Mouse (Mus musculus): Measurements from ENCODE around the gene Prpsap1. TPM values are rescaled to one million over a fixed set of nuclear protein-coding genes. Genes with fewer than 3 reads are reported as not detected.
"Not testable (repeated sequence)": the region's sequence is repeated elsewhere in the genome, so short reads cannot be mapped to it uniquely, and the experiment has no call there.

Gene Prpsap1
- total RNA-seq, 2 experiments from 2014 or later, result 30.9 to 34.6 TPM

DNA sequence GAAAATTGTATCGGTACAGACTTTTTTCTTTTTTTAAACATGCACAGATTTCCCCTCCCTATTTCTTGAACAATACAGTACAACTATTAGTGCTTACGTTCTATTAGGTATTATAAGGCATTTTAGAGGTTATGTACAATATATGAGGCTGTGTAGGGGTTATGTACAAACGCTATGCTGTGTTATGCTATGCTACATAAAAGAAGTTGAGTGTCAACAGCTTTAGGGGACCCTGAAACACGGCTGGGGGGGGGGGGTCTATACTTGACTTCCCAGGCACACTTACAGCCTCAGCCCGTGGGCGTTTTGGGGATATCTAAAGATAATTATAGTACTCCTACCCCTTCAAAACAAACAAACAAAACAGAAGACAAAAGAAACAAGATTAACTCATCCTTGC is 61.9 kb downstream of the Prpsap1 start:
- intact Hi-C loops (cut with DNase I), result no loop called here
- no peak for DNase-seq

- intact Hi-C loops (cut with DNase I), result no loop called here
- no peak for DNase-seq
Observed at GRCm38 (mm10) chr11:116431428-116432077, 62.4 kb downstream of the Prpsap1 start.

GRCm38 (mm10) chr11:116430723-116431427 is 63.1 kb downstream of the Prpsap1 start:
- no peak for DNase-seq
- intact Hi-C loops (cut with DNase I), result no loop called here

DNA sequence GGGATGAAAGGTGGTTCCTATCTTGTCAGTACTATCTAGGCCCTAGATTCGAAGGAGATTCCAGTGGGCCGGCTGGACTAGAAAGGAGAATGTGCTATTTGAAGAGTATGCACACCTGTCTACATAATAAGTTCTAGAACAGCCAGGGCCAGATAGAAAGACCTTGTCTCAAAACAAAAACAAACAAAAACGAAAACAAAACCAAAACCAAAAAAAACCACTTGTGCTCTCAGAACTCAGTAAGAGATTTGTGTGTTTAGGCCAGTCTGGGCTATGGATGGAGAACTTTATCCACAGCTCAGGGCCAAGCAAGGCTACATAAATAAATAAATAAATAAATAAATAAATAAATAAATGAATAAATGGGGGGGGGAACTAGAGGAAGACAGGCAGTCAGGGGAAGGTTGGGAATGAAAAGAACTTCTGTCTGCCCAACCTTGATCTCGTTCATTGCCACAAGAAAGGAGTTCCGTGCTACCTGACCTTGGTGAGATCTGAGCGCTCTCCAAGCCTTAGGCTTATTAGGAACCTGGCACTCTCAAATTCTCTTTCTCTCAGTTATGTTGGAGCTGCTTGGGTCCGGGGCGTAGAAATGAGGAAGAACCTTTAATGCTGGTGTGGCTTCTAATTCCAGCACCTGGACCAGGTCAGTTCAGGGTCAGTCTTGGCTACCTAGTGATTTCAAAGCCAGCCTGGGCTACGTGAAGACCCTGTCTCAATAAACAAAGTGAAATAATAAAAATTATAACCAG is 64.0 kb downstream of the Prpsap1 start:
- intact Hi-C loops (cut with DNase I), result no loop called here
- DNase-seq, result no peak

DNA sequence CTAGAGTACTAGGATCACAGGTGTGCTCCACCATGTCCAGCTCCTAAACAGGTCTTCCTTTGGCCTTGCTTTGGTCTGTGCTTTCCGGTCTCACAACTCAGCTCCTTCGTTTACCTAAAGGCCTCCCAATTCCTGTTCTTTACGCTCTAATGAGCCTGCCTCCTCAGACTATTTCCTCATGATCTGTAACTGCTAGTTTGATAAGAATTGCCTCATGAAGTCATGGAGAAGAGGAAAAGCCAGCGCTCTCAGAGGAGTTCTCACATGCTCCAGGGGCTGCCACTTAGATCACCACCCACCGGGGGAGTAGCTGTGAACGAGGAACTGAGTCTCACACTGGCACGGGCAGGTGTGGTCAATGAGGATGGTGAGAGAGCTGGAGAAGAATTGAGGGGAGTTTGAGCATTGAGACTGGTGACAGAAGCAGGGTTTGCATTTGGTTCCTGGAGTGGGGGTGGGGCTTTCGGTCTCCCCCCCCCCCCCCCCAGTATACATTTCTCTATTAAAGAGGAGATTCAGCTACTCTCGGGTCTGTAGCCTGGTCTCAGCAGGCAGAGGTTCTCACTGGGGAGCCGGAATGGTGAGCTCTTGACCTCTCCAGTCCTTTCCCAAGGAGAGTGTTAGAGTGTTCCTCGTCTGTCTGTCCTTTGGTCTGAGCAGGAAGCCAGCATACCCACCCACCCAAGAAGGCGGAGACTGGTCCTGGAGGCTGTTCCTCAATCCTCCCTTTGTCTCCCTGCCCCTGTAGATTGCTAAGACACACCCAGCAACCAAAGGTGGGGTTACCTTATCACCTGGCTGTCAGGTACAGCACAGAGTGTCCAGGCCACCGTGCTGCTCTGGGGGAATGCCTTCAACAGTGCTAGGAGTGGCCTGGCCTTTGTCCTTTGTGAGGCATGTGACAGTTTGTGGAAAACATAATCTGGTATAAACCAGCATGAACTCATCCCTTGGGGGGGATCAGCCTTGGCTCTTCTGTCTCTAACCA is 64.8 kb downstream of the Prpsap1 start:
- intact Hi-C loops (cut with DNase I), result no loop called here
- DNase-seq, result no peak

DNA sequence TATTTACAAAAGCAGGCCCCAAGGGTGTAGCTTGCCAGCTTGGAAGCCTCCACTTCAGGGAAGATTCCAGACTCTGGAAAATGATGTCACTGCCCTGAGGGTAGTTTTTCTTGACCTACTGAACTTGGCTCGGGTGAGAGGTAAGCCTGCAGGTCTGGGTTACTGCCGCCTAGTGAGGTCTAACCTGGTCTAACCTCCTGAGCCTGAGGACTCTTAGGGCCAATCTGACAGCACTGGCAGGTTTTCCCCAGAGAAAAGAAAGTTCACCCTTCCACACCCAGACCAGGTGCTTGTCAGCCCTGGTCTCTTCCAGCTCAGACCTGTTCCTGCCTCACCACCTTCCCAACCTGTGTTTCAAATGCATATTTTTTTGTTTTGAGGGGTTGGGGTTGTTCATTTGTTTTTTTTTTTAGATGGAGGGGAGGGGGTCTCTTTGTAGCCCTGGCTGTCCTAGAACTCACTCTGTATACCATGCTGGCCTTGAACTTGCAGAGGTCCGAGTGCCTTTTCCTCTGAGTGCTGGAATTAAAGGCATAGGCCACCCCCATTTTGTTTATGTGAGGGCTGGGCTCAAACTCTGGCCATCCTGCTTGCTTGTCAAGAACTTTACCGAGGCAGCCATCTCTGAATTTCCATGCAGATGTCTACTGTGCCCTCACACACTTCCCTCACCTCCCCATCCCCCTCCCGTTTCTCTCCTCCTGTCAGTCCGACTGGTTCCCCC is 67.0 kb downstream of the Prpsap1 start:
- no peak for DNase-seq
- intact Hi-C loops (cut with DNase I), result no loop called here

GRCm38 (mm10) chr11:116426328-116426727 is 67.7 kb downstream of the Prpsap1 start:
- intact Hi-C loops (cut with DNase I); DNase-seq: not testable (repeated sequence)

DNA sequence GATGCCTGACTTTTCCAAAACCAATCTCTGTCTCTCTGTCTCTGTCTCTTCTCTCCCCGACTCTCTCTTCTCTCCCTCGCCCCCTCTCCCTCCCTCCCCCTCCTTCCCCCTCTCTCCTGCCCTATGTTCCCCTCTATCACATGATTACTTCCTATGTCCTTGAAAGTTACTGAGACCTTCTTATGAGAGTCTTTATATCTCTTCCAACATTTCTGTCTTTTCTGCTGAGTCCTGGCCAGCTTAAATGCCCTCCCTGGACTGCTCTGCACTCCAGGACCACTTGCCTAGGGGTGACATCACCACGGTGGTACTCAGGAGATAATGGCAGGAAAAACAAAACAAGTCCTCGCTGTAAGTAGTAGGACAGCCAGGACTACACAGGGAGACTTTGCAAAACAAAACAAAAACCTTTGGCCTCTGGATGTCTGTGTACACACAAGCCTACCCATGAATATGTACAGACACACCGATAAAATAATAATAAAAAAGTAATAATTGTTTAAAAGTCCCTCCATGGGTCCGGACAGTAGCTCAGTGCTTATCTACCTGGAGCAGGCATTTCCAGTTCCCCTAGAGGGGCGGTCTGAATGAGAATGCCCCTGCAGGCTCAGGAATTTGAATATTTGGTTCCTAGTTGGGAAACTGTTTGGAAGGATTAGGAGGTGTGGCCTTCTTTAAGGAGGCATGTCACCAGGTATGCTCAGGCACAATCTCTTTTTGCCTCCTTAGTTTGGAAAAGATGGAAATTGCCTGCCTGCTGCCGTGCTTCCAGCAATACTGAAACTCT is 69.2 kb downstream of the Prpsap1 start:
- no peak for DNase-seq
- intact Hi-C loops (cut with DNase I), result no loop called here

- peak in 1 of 2 experiments; percentile 39 for DNase-seq
- intact Hi-C loops (cut with DNase I), result no loop called here
Observed at GRCm38 (mm10) chr11:116423782-116424620, 70.0 kb downstream of the Prpsap1 start.

GRCm38 (mm10) chr11:116423214-116423613 is 70.8 kb downstream of the Prpsap1 start:
- DNase-seq, result no peak
- intact Hi-C loops (cut with DNase I), result no loop called here

GRCm38 (mm10) chr11:116422562-116422961 is 71.4 kb downstream of the Prpsap1 start:
- no peak for DNase-seq
- intact Hi-C loops (cut with DNase I), result no loop called here

GRCm38 (mm10) chr11:116421102-116421501 is 72.9 kb downstream of the Prpsap1 start:
- intact Hi-C loops (cut with DNase I), result no loop called here
- DNase-seq, result no peak

Other genes with a start within 250 kb of the Prpsap1 start
- gene Srp68, start 220.0 kb downstream of the Prpsap1 start, total RNA-seq (2021), result 10 to 100 TPM; 65.9 to 71.2 TPM
- gene Galr2, start 213.3 kb downstream of the Prpsap1 start, total RNA-seq (2021), result not detected
- 10 to 100 TPM; 56.4 to 60.9 TPM for gene Exoc7, start 187.0 kb downstream of the Prpsap1 start, total RNA-seq (2021)
- not detected for gene Foxj1, start 158.8 kb downstream of the Prpsap1 start, total RNA-seq (2021)
- 1 to 10 TPM; 5.8 to 6.1 TPM for gene Rnf157, start 81.2 kb downstream of the Prpsap1 start, total RNA-seq (2021)
- 10 to 100 TPM; 40.4 to 44.9 TPM for gene Ubald2, start 60.1 kb downstream of the Prpsap1 start, total RNA-seq (2021)
- gene Qrich2, start 28.0 kb downstream of the Prpsap1 start, total RNA-seq (2021), result under 1 TPM in 1 of 2 experiments, not detected in 1; 0.11 TPM
- gene Sphk1, start 36.7 kb upstream of the Prpsap1 start, total RNA-seq (2021), result 1 to 10 TPM; 1.0 to 1.2 TPM
- gene Ube2o, start 87.2 kb upstream of the Prpsap1 start, total RNA-seq (2021), result 10 to 100 TPM; 28.5 to 29.7 TPM
- gene Aanat, start 92.2 kb upstream of the Prpsap1 start, total RNA-seq (2021), result not detected
- gene Rhbdf2, start 132.8 kb upstream of the Prpsap1 start, total RNA-seq (2021), result 10 to 100 TPM; 10.3 to 15.3 TPM
- gene Prcd, start 159.3 kb upstream of the Prpsap1 start, total RNA-seq (2021), result 1 to 10 TPM in 1 of 2 experiments, under 1 TPM in 1; 0.97 to 1.8 TPM
- gene Cygb, start 160.1 kb upstream of the Prpsap1 start, total RNA-seq (2021), result 10 to 100 TPM; 39.8 to 50.8 TPM